ENCODE assay signal across 10 mouse cellular contexts in the genomic region with DNA sequence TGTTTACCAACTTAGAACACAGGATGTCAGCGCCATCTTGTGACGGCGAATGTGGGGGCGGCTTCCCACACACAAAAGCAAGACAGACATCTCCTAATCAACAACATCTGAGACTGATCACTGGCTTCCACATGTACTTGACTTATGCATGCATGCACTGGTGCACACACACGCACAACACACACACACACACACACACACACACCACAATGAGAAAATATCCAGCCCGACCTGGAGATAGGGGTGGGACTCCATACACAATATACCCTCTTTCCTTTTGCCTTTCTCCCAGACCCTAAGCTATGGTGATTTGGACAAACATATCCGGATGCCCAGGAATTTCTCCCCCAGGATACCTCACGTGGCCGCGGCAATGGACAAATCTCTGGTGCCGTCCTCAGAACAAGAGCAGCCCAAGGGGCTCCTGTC. TPM values are rescaled to one million over a fixed set of nuclear protein-coding genes. Genes with fewer than 3 reads are reported as not detected.
DNase-seq lines count a peak whose midpoint lies in the region; ATAC-seq and TF ChIP-seq lines count a peak whose summit lies in the region.
"Had no signal": no experiment of that assay in that cellular context is flagged by ENCODE, and none has a peak within 500 bp of the region (broad histone marks: within the 10 kb centered on the region; RNA-seq: fewer than 3 reads in every experiment).

No protein-coding gene starts in this region.

- intact Hi-C loops in gastrocnemius, postnatal 14 days (cut with DNase I; ENCODE audit: low total_unique reads) = no loop called here

- H3K4me3 ChIP-seq in embryonic facial prominence, embryonic 14.5 days (ENCODE audit: low read depth, low read length) = peak overlapping the region; percentile 7; the same call in 1 of the 2 replicates
- H3K4me3 ChIP-seq in hindbrain, embryonic 16.5 days (ENCODE audit: low read length) = no peak overlapping the region; the same call in 1 of the 2 replicates
- no peak overlapping the region for H3K4me3 ChIP-seq in liver, adult 2 months (ENCODE audit: insufficient read depth, low read depth, low read length)

- no peak for TF ChIP-seq CTCF in liver, adult 2 months (IDR thresholded peaks at IDR 0.05; ENCODE audit: low read depth, low read length)

- no peaks in the 10 kb centered on the region for H3K9me3 ChIP-seq in embryonic facial prominence, embryonic 14.5 days (ENCODE audit: control insufficient read depth, low read length)
- H3K9me3 ChIP-seq in hindbrain, embryonic 16.5 days (ENCODE audit: control insufficient read depth, low read length) = no peaks in the 10 kb centered on the region

- H3K4me2 ChIP-seq in embryonic facial prominence, embryonic 14.5 days (ENCODE audit: low read depth, low read length) = peak overlapping the region; percentile 45
- peak overlapping the region; percentile 45 for H3K4me2 ChIP-seq in hindbrain, embryonic 16.5 days (ENCODE audit: low read length)

- peaks cover 11% of the 10 kb centered on the region for H3K4me1 ChIP-seq in embryonic facial prominence, embryonic 14.5 days (ENCODE audit: control insufficient read depth, insufficient read depth, low read length)
- peaks cover 15% of the 10 kb centered on the region for H3K4me1 ChIP-seq in hindbrain, embryonic 16.5 days (ENCODE audit: control insufficient read depth, insufficient read depth, low read depth, low read length)
- peaks cover 4% of the 10 kb centered on the region; the same call in 1 of the 2 replicates for H3K4me1 ChIP-seq in liver, adult 2 months (ENCODE audit: control insufficient read depth, insufficient read depth, low read length)

- TF ChIP-seq POLR2A in liver, adult 2 months (IDR thresholded peaks at IDR 0.05; ENCODE audit: extremely low read depth, insufficient read depth, low read length) = no peak

- 43% methylated on average over 11 of the region's 11 CpGs for WGBS in embryonic facial prominence, embryonic 14.5 days
- WGBS in hindbrain, embryonic 16.5 days = 38% methylated on average over 11 of the region's 11 CpGs
- 34% methylated on average over 11 of the region's 11 CpGs for WGBS in liver, adult 2 months

- H3K27me3 ChIP-seq in embryonic facial prominence, embryonic 14.5 days (replicated peaks; ENCODE audit: control insufficient read depth, insufficient read depth, low read length) = no peaks in the 10 kb centered on the region
- no peaks in the 10 kb centered on the region for H3K27me3 ChIP-seq in hindbrain, embryonic 16.5 days (replicated peaks; ENCODE audit: control insufficient read depth, insufficient read depth, low read length)
- no peaks in the 10 kb centered on the region for H3K27me3 ChIP-seq in liver, adult 2 months (ENCODE audit: control insufficient read depth, insufficient read depth, low read length)

- peak; percentile 39 for DNase-seq in layer of hippocampus, adult 11-12 months (ENCODE audit: low spot score)
- DNase-seq in layer of hippocampus, postnatal 10 days (ENCODE audit: low spot score in 2 of 2) = no peak
- peak; percentile 83 for DNase-seq in embryonic facial prominence, embryonic 14.5 days (ENCODE audit: low spot score)
- no peak for DNase-seq in liver, adult 2 months (ENCODE audit: extremely low read depth, low read depth, low spot score)
- peak; percentile 45 for DNase-seq in thymus, postnatal 4 days
- DNase-seq in gastrocnemius, postnatal 14 days = no peak

- no peaks in the 10 kb centered on the region for H3K36me3 ChIP-seq in embryonic facial prominence, embryonic 14.5 days (ENCODE audit: control insufficient read depth, insufficient read depth, low read length)
- no peaks in the 10 kb centered on the region for H3K36me3 ChIP-seq in hindbrain, embryonic 16.5 days (ENCODE audit: control insufficient read depth, insufficient read depth, low read length)
- H3K36me3 ChIP-seq in liver, adult 2 months (ENCODE audit: control insufficient read depth, insufficient read depth, low read length) = no peaks in the 10 kb centered on the region

- peak overlapping the region; percentile 82 for H3K27ac ChIP-seq in embryonic facial prominence, embryonic 14.5 days (replicated peaks; ENCODE audit: low read depth, low read length)
- H3K27ac ChIP-seq in hindbrain, embryonic 16.5 days (ENCODE audit: low read depth, low read length) = peak overlapping the region; percentile 64
- H3K27ac ChIP-seq in liver, adult 2 months (replicated peaks; ENCODE audit: insufficient read depth, low read depth, low read length) = peak overlapping the region; percentile 41

- peak overlapping the region; percentile 9; the same call in 1 of the 2 replicates for H3K9ac ChIP-seq in embryonic facial prominence, embryonic 14.5 days (ENCODE audit: low read depth, low read length)
- H3K9ac ChIP-seq in hindbrain, embryonic 16.5 days (ENCODE audit: low read depth, low read length) = peak overlapping the region; percentile 20
- H3K9ac ChIP-seq in liver, adult 2 months (ENCODE audit: low read depth, low read length) = peak overlapping the region; percentile 39; the same call in 1 of the 2 replicates

- peak; percentile 27; the same call in 1 of the 2 replicates for ATAC-seq in embryonic facial prominence, embryonic 14.5 days (ENCODE audit: low read depth)
- no peak for ATAC-seq in hindbrain, embryonic 16.5 days
- ATAC-seq in monocyte, adult 5-6 weeks (replicated peaks; ENCODE audit: insufficient number of reproducible peaks, low FRiP score, low TSS enrichment, poor library complexity, severe bottlenecking) = peak; percentile 61

- peaks cover 12% of the 10 kb centered on the region for H3K79me2 ChIP-seq in liver, adult 2 months (ENCODE audit: control insufficient read depth, insufficient read depth, low read length)

RNA-seq across cellular contexts. Expression of gene Dcaf7, which starts 3.2 kb away (rescaled TPM):
- 100 to 1,000 TPM; 184 to 190 TPM for total RNA-seq in layer of hippocampus, postnatal 10 days (2021)
- 56.0 and 62.8 TPM in 2 replicates for polyA plus RNA-seq in embryonic facial prominence, embryonic 14.5 days (2014; fragmentation: Nextera tagmentation; extraction: Ambion mirVana)
- polyA plus RNA-seq in hindbrain, embryonic 16.5 days (2015; fragmentation: Nextera tagmentation; extraction: Ambion mirVana) = 152 and 179 TPM in 2 replicates
- 17.1 and 24.0 TPM in 2 replicates for total RNA-seq in liver, adult 2 months (2014; rRNA removed)
- 15.9 and 18.3 TPM in 2 replicates for polyA plus RNA-seq in liver, adult 2 months (2012; rRNA removed)
- 35.3 to 62.0 TPM (median 35.7 TPM) in 3 replicates for total RNA-seq in monocyte, adult 5-6 weeks (2017)
- total RNA-seq in gastrocnemius, postnatal 14 days (2021) = 10 to 100 TPM; 31.4 to 34.0 TPM

RNA-seq across cellular contexts. Expression of gene Kcnh6, which starts 25.6 kb away (rescaled TPM):
- under 1 TPM; 0.76 to 0.82 TPM for total RNA-seq in layer of hippocampus, postnatal 10 days (2021)
- polyA plus RNA-seq in embryonic facial prominence, embryonic 14.5 days (2014; fragmentation: Nextera tagmentation; extraction: Ambion mirVana) = 2.5 and 2.6 TPM in 2 replicates
- polyA plus RNA-seq in hindbrain, embryonic 16.5 days (2015; fragmentation: Nextera tagmentation; extraction: Ambion mirVana) = 2.7 and 3.1 TPM in 2 replicates
- not detected in 2 replicates for total RNA-seq in liver, adult 2 months (2014; rRNA removed)
- polyA plus RNA-seq in liver, adult 2 months (2012; rRNA removed) = not detected in 2 replicates
- total RNA-seq in monocyte, adult 5-6 weeks (2017) = 0.97 TPM in 1 of 3 replicates, not detected in the others
- total RNA-seq in gastrocnemius, postnatal 14 days (2021) = not detected

RNA-seq across cellular contexts. Expression of gene Taco1, which starts 32.4 kb away (rescaled TPM):
- 10 to 100 TPM; 15.1 to 15.2 TPM for total RNA-seq in layer of hippocampus, postnatal 10 days (2021)
- 7.8 and 8.2 TPM in 2 replicates for polyA plus RNA-seq in embryonic facial prominence, embryonic 14.5 days (2014; fragmentation: Nextera tagmentation; extraction: Ambion mirVana)
- 7.4 and 7.8 TPM in 2 replicates for polyA plus RNA-seq in hindbrain, embryonic 16.5 days (2015; fragmentation: Nextera tagmentation; extraction: Ambion mirVana)
- total RNA-seq in liver, adult 2 months (2014; rRNA removed) = 31.3 and 33.7 TPM in 2 replicates
- 19.1 and 20.0 TPM in 2 replicates for polyA plus RNA-seq in liver, adult 2 months (2012; rRNA removed)
- total RNA-seq in monocyte, adult 5-6 weeks (2017) = 9.0 to 12.7 TPM (median 10.2 TPM) in 3 replicates
- total RNA-seq in gastrocnemius, postnatal 14 days (2021) = 10 to 100 TPM; 38.8 to 42.5 TPM

RNA-seq across cellular contexts. Expression of gene Ace3, which starts 39.0 kb away (rescaled TPM):
- not detected for total RNA-seq in layer of hippocampus, postnatal 10 days (2021)
- polyA plus RNA-seq in embryonic facial prominence, embryonic 14.5 days (2014; fragmentation: Nextera tagmentation; extraction: Ambion mirVana) = not detected in 2 replicates
- polyA plus RNA-seq in hindbrain, embryonic 16.5 days (2015; fragmentation: Nextera tagmentation; extraction: Ambion mirVana) = 0.06 TPM in 1 of 2 replicates, not detected in the other
- total RNA-seq in liver, adult 2 months (2014; rRNA removed) = not detected in 2 replicates
- not detected in 2 replicates for polyA plus RNA-seq in liver, adult 2 months (2012; rRNA removed)
- total RNA-seq in monocyte, adult 5-6 weeks (2017) = 0.19 TPM in 1 of 3 replicates, not detected in the others
- not detected for total RNA-seq in gastrocnemius, postnatal 14 days (2021)
- total RNA-seq: hematopoietic stem cell, adult 5-6 weeks; MEL had no signal

RNA-seq across cellular contexts. Expression of gene Map3k3, which starts 50.9 kb away (rescaled TPM):
- 10 to 100 TPM; 26.7 to 27.7 TPM for total RNA-seq in layer of hippocampus, postnatal 10 days (2021)
- 30.4 and 31.9 TPM in 2 replicates for polyA plus RNA-seq in embryonic facial prominence, embryonic 14.5 days (2014; fragmentation: Nextera tagmentation; extraction: Ambion mirVana)
- 6.2 and 11.9 TPM in 2 replicates for polyA plus RNA-seq in hindbrain, embryonic 16.5 days (2015; fragmentation: Nextera tagmentation; extraction: Ambion mirVana)
- total RNA-seq in liver, adult 2 months (2014; rRNA removed) = 12.3 and 14.9 TPM in 2 replicates
- polyA plus RNA-seq in liver, adult 2 months (2012; rRNA removed) = 7.6 and 9.7 TPM in 2 replicates
- total RNA-seq in monocyte, adult 5-6 weeks (2017) = 105 to 136 TPM (median 123 TPM) in 3 replicates
- total RNA-seq in gastrocnemius, postnatal 14 days (2021) = 10 to 100 TPM; 22.1 to 22.7 TPM

Comparison
In these comparisons a context has a peak if more than half of its experiments do, and no peak if none do; other contexts are left out.
1. DNase-seq: peak in layer of hippocampus, adult 11-12 months (single experiment), embryonic facial prominence, embryonic 14.5 days (single experiment) and thymus, postnatal 4 days (single experiment); none in layer of hippocampus, postnatal 10 days (0 of 2), liver, adult 2 months (single experiment) and gastrocnemius, postnatal 14 days (single experiment).
2. Peak in every context shown above with its lines, with median percentiles within 50 percentile points of each other: H3K27ac ChIP-seq and H3K9ac ChIP-seq.